In the genomic region with DNA sequence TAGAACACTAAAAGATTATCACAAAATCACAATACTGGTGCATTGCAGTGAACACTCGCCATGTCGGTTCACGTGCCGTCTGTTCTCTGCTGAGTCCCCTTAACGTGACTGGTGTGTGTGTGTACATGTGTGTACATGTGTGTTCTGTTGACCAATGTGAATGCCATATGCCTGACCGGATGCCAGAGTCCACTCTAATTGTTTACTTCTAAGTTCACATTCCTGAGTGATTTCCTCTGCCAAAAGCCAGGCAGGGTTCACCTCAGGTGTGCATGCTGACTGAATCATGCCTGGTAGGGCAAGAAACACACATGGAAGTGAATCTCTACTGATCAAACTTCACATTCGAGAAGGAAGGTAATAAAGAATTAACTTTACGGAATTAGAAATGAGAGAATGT, we compare ENCODE assay signal across 22 mouse cellular contexts.
"Had no signal": no experiment of that assay in that cellular context is flagged by ENCODE, and none has a peak within 500 bp of the region (broad histone marks: within the 10 kb centered on the region; RNA-seq: fewer than 3 reads in every experiment).

No protein-coding gene starts in this region.

- H3K27me3 ChIP-seq: forebrain, embryonic 15.5 days; heart, embryonic 13.5 days; heart, embryonic 15.5 days; hindbrain, embryonic 13.5 days; hindbrain, embryonic 15.5 days; limb, embryonic 13.5 days; limb, embryonic 15.5 days; liver, embryonic 13.5 days had no signal

- H3K4me1 ChIP-seq: forebrain, embryonic 15.5 days; heart, embryonic 15.5 days; hindbrain, embryonic 13.5 days; hindbrain, embryonic 15.5 days; limb, embryonic 15.5 days had no signal

- DNase-seq: forebrain, postnatal 0 days; gastrocnemius, postnatal 14 days; gastrocnemius, postnatal 36 days; heart, adult 2 months; heart, postnatal 14 days; heart, postnatal 36 days; kidney, postnatal 10 days; kidney, postnatal 36 days; layer of hippocampus, adult 9-11 months; layer of hippocampus, postnatal 36 days; left cerebral cortex, postnatal 4 days; liver, embryonic 13.5 days had no signal

- H3K36me3 ChIP-seq: forebrain, embryonic 15.5 days; heart, embryonic 13.5 days; heart, embryonic 15.5 days; hindbrain, embryonic 13.5 days; hindbrain, embryonic 15.5 days; limb, embryonic 13.5 days; limb, embryonic 15.5 days; liver, embryonic 13.5 days had no signal

- H3K9me3 ChIP-seq: forebrain, embryonic 15.5 days; heart, embryonic 13.5 days; heart, embryonic 15.5 days; hindbrain, embryonic 13.5 days; hindbrain, embryonic 15.5 days; limb, embryonic 13.5 days; limb, embryonic 15.5 days; liver, embryonic 13.5 days had no signal

- H3K9ac ChIP-seq: forebrain, embryonic 15.5 days; forebrain, postnatal 0 days; heart, embryonic 13.5 days; heart, embryonic 15.5 days; hindbrain, embryonic 13.5 days; hindbrain, embryonic 15.5 days; limb, embryonic 13.5 days; limb, embryonic 15.5 days; liver, embryonic 13.5 days had no signal

- H3K27ac ChIP-seq: forebrain, embryonic 15.5 days; heart, adult 2 months; heart, embryonic 13.5 days; heart, embryonic 15.5 days; hindbrain, embryonic 13.5 days; hindbrain, embryonic 15.5 days; hindbrain, postnatal 0 days; limb, embryonic 13.5 days; limb, embryonic 15.5 days; liver, embryonic 13.5 days had no signal

- ATAC-seq: forebrain, embryonic 15.5 days; forebrain, postnatal 0 days; hindbrain, postnatal 0 days; intestine, embryonic 16.5 days had no signal

- H3K4me3 ChIP-seq: forebrain, embryonic 15.5 days; heart, adult 2 months; heart, embryonic 13.5 days; heart, embryonic 15.5 days; hindbrain, embryonic 13.5 days; hindbrain, embryonic 15.5 days; limb, embryonic 13.5 days; limb, embryonic 15.5 days; liver, embryonic 13.5 days had no signal

- H3K4me2 ChIP-seq: forebrain, embryonic 15.5 days; heart, embryonic 11.5 days; heart, embryonic 13.5 days; heart, embryonic 15.5 days; hindbrain, embryonic 13.5 days; hindbrain, embryonic 15.5 days; limb, embryonic 13.5 days; limb, embryonic 15.5 days; liver, embryonic 13.5 days had no signal
